Mouse (Mus musculus): ENCODE results near the gene Ccdc61. TPM values are rescaled to one million over a fixed set of nuclear protein-coding genes. Genes with fewer than 3 reads are reported as not detected.
A peak's percentile ranks its signal among the peaks of the same experiment; 100 is the strongest.

Ccdc61 gene
- polyA plus RNA-seq, 1 experiment from 2014 or later = 23.0 TPM

- Histone ChIP-seq H3K27ac (ENCODE audit: low read depth, low read length) (peak overlapping the region; percentile 84), H3K4me1 (ENCODE audit: control insufficient read depth, insufficient read depth, low read length) (peaks cover 36% of the 10 kb centered on the region), H3K9me3 (ENCODE audit: control insufficient read depth, low read length) (no peaks in the 10 kb centered on the region), H3K36me3 (ENCODE audit: control insufficient read depth, insufficient read depth, low read length) (peaks cover 12% of the 10 kb centered on the region), H3K4me2 (no peak overlapping the region; the same call in 1 of the 2 replicates), H3K9ac (ENCODE audit: low read length) (peak overlapping the region; percentile 4; the same call in 1 of the 2 replicates), H3K27me3 (ENCODE audit: control insufficient read depth, insufficient read depth, low read length) (no peaks in the 10 kb centered on the region), H3K4me3 (ENCODE audit: low read depth, low read length) (no peak overlapping the region)
- WGBS = 57% methylated on average over 9 of the region's 9 CpGs
- ATAC-seq (ENCODE audit: low FRiP score) (peak; percentile 38), DNase-seq (ENCODE audit: low spot score, missing footprints) (no peak)
Observed at GRCm38 (mm10) chr7:18942815-18943214, 32.6 kb upstream of the Ccdc61 start.

GRCm38 (mm10) chr7:18942376-18942775 lies 32.2 kb upstream of the Ccdc61 start:
- WGBS = 0% methylated on average over 1 of the region's 1 CpGs
- peak; percentile 91 for ATAC-seq (ENCODE audit: low FRiP score)
- Histone ChIP-seq H3K9me3 (ENCODE audit: control insufficient read depth, low read length) (no peaks in the 10 kb centered on the region), H3K4me1 (ENCODE audit: control insufficient read depth, insufficient read depth, low read length) (peaks cover 32% of the 10 kb centered on the region), H3K4me3 (ENCODE audit: low read depth, low read length) (no peak overlapping the region), H3K4me2 (peak overlapping the region; percentile 33), H3K36me3 (ENCODE audit: control insufficient read depth, insufficient read depth, low read length) (peaks cover 12% of the 10 kb centered on the region), H3K27ac (ENCODE audit: low read depth, low read length) (peak overlapping the region; percentile 84), H3K27me3 (ENCODE audit: control insufficient read depth, insufficient read depth, low read length) (no peaks in the 10 kb centered on the region), H3K9ac (ENCODE audit: low read length) (peak overlapping the region; percentile 58)
- DNase-seq (ENCODE audit: low spot score, missing footprints) = peak; percentile 92

- Histone ChIP-seq H3K9me3 (ENCODE audit: control insufficient read depth, low read length) (no peaks in the 10 kb centered on the region), H3K4me3 (ENCODE audit: low read depth, low read length) (peak overlapping the region; percentile 98), H3K4me1 (ENCODE audit: control insufficient read depth, insufficient read depth, low read length) (peaks cover 38% of the 10 kb centered on the region), H3K4me2 (peak overlapping the region; percentile 74), H3K27ac (ENCODE audit: low read depth, low read length) (no peak overlapping the region), H3K27me3 (ENCODE audit: control insufficient read depth, insufficient read depth, low read length) (no peaks in the 10 kb centered on the region; the same call in 1 of the 2 replicates), H3K9ac (ENCODE audit: low read length) (peak overlapping the region; percentile 99; the same call in 1 of the 2 replicates), H3K36me3 (ENCODE audit: control insufficient read depth, insufficient read depth, low read length) (no peaks in the 10 kb centered on the region)
- 74% methylated on average over 3 of the region's 3 CpGs for WGBS
- ATAC-seq (ENCODE audit: low FRiP score) (no peak), DNase-seq (ENCODE audit: low spot score, missing footprints) (no peak)
Observed at GRCm38 (mm10) chr7:18927759-18928158, 17.5 kb upstream of the Ccdc61 start.

GRCm38 (mm10) chr7:18926911-18927310 lies 16.7 kb upstream of the Ccdc61 start:
- peaks cover 45% of the 10 kb centered on the region for H3K4me1 ChIP-seq (ENCODE audit: control insufficient read depth, insufficient read depth, low read length)
- H3K4me3 ChIP-seq (ENCODE audit: low read depth, low read length) = peak overlapping the region; percentile 98
- WGBS = 54% methylated on average over 6 of the region's 6 CpGs
- H3K9ac ChIP-seq (ENCODE audit: low read length) = peak overlapping the region; percentile 99
- peak overlapping the region; percentile 74 for H3K4me2 ChIP-seq
- ATAC-seq (ENCODE audit: low FRiP score) = no peak; the same call in 1 of the 2 replicates
- H3K36me3 ChIP-seq (ENCODE audit: control insufficient read depth, insufficient read depth, low read length) = no peaks in the 10 kb centered on the region
- no peaks in the 10 kb centered on the region for H3K9me3 ChIP-seq (ENCODE audit: control insufficient read depth, low read length)
- no peaks in the 10 kb centered on the region; the same call in 1 of the 2 replicates for H3K27me3 ChIP-seq (ENCODE audit: control insufficient read depth, insufficient read depth, low read length)
- peak; percentile 82 for DNase-seq (ENCODE audit: low spot score, missing footprints)
- peak overlapping the region; percentile 85; the same call in 1 of the 2 replicates for H3K27ac ChIP-seq (ENCODE audit: low read depth, low read length)

GRCm38 (mm10) chr7:18926041-18926790 lies 16.0 kb upstream of the Ccdc61 start:
- Histone ChIP-seq H3K9me3 (ENCODE audit: control insufficient read depth, low read length) (no peaks in the 10 kb centered on the region), H3K4me3 (ENCODE audit: low read depth, low read length) (peak overlapping the region; percentile 98), H3K36me3 (ENCODE audit: control insufficient read depth, insufficient read depth, low read length) (no peaks in the 10 kb centered on the region), H3K4me2 (peak overlapping the region; percentile 74), H3K27ac (ENCODE audit: low read depth, low read length) (peak overlapping the region; percentile 85), H3K9ac (ENCODE audit: low read length) (peak overlapping the region; percentile 99), H3K4me1 (ENCODE audit: control insufficient read depth, insufficient read depth, low read length) (peaks cover 49% of the 10 kb centered on the region), H3K27me3 (ENCODE audit: control insufficient read depth, insufficient read depth, low read length) (no peaks in the 10 kb centered on the region; the same call in 1 of the 2 replicates)
- WGBS = 2% methylated on average over 39 of the region's 42 CpGs
- DNase-seq (ENCODE audit: low spot score, missing footprints) (peak; percentile 93), ATAC-seq (ENCODE audit: low FRiP score) (peak; percentile 23)

GRCm38 (mm10) chr7:18925162-18925938 lies 15.1 kb upstream of the Ccdc61 start, which contains the start of gene Nova2:
Nova2 (plus strand) TSS chr7:18925888.
- peak; percentile 89 for ATAC-seq (ENCODE audit: low FRiP score)
- WGBS = under 1% methylated on average over 23 of the region's 45 CpGs
- Histone ChIP-seq H3K36me3 (ENCODE audit: control insufficient read depth, insufficient read depth, low read length) (no peaks in the 10 kb centered on the region), H3K4me2 (peak within 1 kb of the TSS; percentile 74), H3K9me3 (ENCODE audit: control insufficient read depth, low read length) (no peaks in the 10 kb centered on the region), H3K9ac (ENCODE audit: low read length) (peak within 1 kb of the TSS; percentile 99), H3K27ac (ENCODE audit: low read depth, low read length) (peak within 1 kb of the TSS; percentile 85), H3K4me1 (ENCODE audit: control insufficient read depth, insufficient read depth, low read length) (peaks cover 52% of the 10 kb centered on the region), H3K4me3 (ENCODE audit: low read depth, low read length) (peak within 1 kb of the TSS; percentile 98), H3K27me3 (ENCODE audit: control insufficient read depth, insufficient read depth, low read length) (no peaks in the 10 kb centered on the region; the same call in 1 of the 2 replicates)
- DNase-seq (ENCODE audit: low spot score, missing footprints) = peak; percentile 99

GRCm38 (mm10) chr7:18924321-18924720 lies 14.1 kb upstream of the Ccdc61 start:
- Histone ChIP-seq H3K4me3 (ENCODE audit: low read depth, low read length) (no peak overlapping the region), H3K27me3 (ENCODE audit: control insufficient read depth, insufficient read depth, low read length) (no peaks in the 10 kb centered on the region; the same call in 1 of the 2 replicates), H3K4me2 (peak overlapping the region; percentile 3; the same call in 1 of the 2 replicates), H3K9ac (ENCODE audit: low read length) (no peak overlapping the region), H3K27ac (ENCODE audit: low read depth, low read length) (peak overlapping the region; percentile 75), H3K4me1 (ENCODE audit: control insufficient read depth, insufficient read depth, low read length) (peaks cover 52% of the 10 kb centered on the region), H3K36me3 (ENCODE audit: control insufficient read depth, insufficient read depth, low read length) (no peaks in the 10 kb centered on the region), H3K9me3 (ENCODE audit: control insufficient read depth, low read length) (no peaks in the 10 kb centered on the region)
- ATAC-seq (ENCODE audit: low FRiP score) (no peak), DNase-seq (ENCODE audit: low spot score, missing footprints) (peak; percentile 90)
- WGBS = 6% methylated on average over 8 of the region's 8 CpGs

GRCm38 (mm10) chr7:18923711-18924191 lies 13.5 kb upstream of the Ccdc61 start:
- Histone ChIP-seq H3K9me3 (ENCODE audit: control insufficient read depth, low read length) (no peaks in the 10 kb centered on the region), H3K4me1 (ENCODE audit: control insufficient read depth, insufficient read depth, low read length) (peaks cover 52% of the 10 kb centered on the region), H3K9ac (ENCODE audit: low read length) (no peak overlapping the region), H3K4me2 (peak overlapping the region; percentile 3), H3K4me3 (ENCODE audit: low read depth, low read length) (no peak overlapping the region), H3K27ac (ENCODE audit: low read depth, low read length) (peak overlapping the region; percentile 75), H3K36me3 (ENCODE audit: control insufficient read depth, insufficient read depth, low read length) (no peaks in the 10 kb centered on the region), H3K27me3 (ENCODE audit: control insufficient read depth, insufficient read depth, low read length) (no peaks in the 10 kb centered on the region; the same call in 1 of the 2 replicates)
- ATAC-seq (ENCODE audit: low FRiP score) (peak; percentile 34), DNase-seq (ENCODE audit: low spot score, missing footprints) (peak; percentile 92)
- 6% methylated on average over 4 of the region's 4 CpGs for WGBS

All from midbrain, embryonic 11.5 days (tissue).